Mouse (Mus musculus) limb, embryonic 14.5 days (tissue): ENCODE measurements around the gene Ccdc157. TPM values are rescaled to one million over a fixed set of nuclear protein-coding genes. Genes with fewer than 3 reads are reported as not detected.

Source experiments
- ATAC-seq: fragments of 200-750 bp; cut with Nextera tagmentation; 2 replicates; pipeline ENCODE4 v1.8.0; 2017; ENCODE audit warnings: low read depth, moderate number of reproducible peaks, moderate TSS enrichment; ENCODE audit not compliant: low FRiP score
- DNase-seq: peaks from one replicate; pipeline ENCODE4 v3.0.0-alpha.2; 2015; ENCODE audit warnings: low spot score
- H3K27ac ChIP-seq: fragments of 300-500 bp; sonication (generic); replicated peaks from 2 replicates; pipeline ENCODE4 v1.5.1; 2014; ENCODE audit warnings: low read depth, mild to moderate bottlenecking, low read length, moderate library complexity, mixed read lengths
- H3K27me3 ChIP-seq: fragments of 300-500 bp; sonication (generic); 2 replicates; pipeline ENCODE4 v1.6.1; 2014; ENCODE audit warnings: low read length, mixed read lengths; ENCODE audit not compliant: control insufficient read depth, insufficient read depth
- H3K36me3 ChIP-seq: fragments of 300-500 bp; sonication (generic); 2 replicates; pipeline ENCODE4 v1.6.1; 2014; ENCODE audit warnings: mild to moderate bottlenecking, low read length, moderate library complexity, mixed read lengths; ENCODE audit not compliant: control insufficient read depth, insufficient read depth
- H3K4me1 ChIP-seq: fragments of 300-500 bp; sonication (generic); 2 replicates; pipeline ENCODE4 v1.6.1; 2014; ENCODE audit warnings: antibody characterized with exemption, low read length, mixed read lengths; ENCODE audit not compliant: control insufficient read depth, insufficient read depth
- H3K4me2 ChIP-seq: fragments of 300-500 bp; sonication (generic); replicated peaks from 2 replicates; pipeline ENCODE4 v1.6.1; 2014; ENCODE audit warnings: low read depth, mild to moderate bottlenecking, low read length, moderate library complexity; ENCODE audit not compliant: severe bottlenecking
- H3K4me3 ChIP-seq: fragments of 300-500 bp; sonication (generic); replicated peaks from 2 replicates; pipeline ENCODE4 v1.5.1; 2014; ENCODE audit warnings: low read length
- H3K9ac ChIP-seq: fragments of 300-500 bp; sonication (generic); 2 replicates; pipeline ENCODE4 v1.6.1; 2014; ENCODE audit warnings: mild to moderate bottlenecking, low read depth, low read length, moderate library complexity; ENCODE audit not compliant: severe bottlenecking
- H3K9me3 ChIP-seq: fragments of 300-500 bp; sonication (generic); 2 replicates; pipeline ENCODE4 v1.6.1; 2016; ENCODE audit warnings: low read length; ENCODE audit not compliant: control insufficient read depth
- POLR2A ChIP-seq: fragments of 200-500 bp; IDR thresholded peaks from 2 replicates; pipeline ENCODE4 v1.8.0; 2012; ENCODE audit warnings: inconsistent platforms, mild to moderate bottlenecking, moderate library complexity, borderline replicate concordance; ENCODE audit not compliant: insufficient read depth, insufficient read length; ENCODE audit errors: extremely low read depth
- WGBS: fragments of 180-500 bp; shearing (Covaris S2); extraction: QIAGEN DNeasy Blood & Tissue Kit; methylation state at CpG from one replicate; pipeline ENCODE4 v1.1.7; 2014; 5-methylcytosine and 5-hydroxymethylcytosine counted together
- polyA plus RNA-seq, 2 experiments: library from polyadenylated mRNA; depleted of rRNA in 1 of 2; stranded (reverse) in 1 of 2; unstranded in 1 of 2; fragments of >200 nt; fragmentation: Nextera tagmentation in 1 of 2; extraction: Ambion mirVana in 1 of 2; gene quantifications; 2 replicates each; pipeline versions ENCODE4 v1.2.1 to v1.2.3; 2012 to 2014

The Ccdc157 gene
- polyA plus RNA-seq, 2 experiments, result 6.6 to 26.1 TPM

DNA sequence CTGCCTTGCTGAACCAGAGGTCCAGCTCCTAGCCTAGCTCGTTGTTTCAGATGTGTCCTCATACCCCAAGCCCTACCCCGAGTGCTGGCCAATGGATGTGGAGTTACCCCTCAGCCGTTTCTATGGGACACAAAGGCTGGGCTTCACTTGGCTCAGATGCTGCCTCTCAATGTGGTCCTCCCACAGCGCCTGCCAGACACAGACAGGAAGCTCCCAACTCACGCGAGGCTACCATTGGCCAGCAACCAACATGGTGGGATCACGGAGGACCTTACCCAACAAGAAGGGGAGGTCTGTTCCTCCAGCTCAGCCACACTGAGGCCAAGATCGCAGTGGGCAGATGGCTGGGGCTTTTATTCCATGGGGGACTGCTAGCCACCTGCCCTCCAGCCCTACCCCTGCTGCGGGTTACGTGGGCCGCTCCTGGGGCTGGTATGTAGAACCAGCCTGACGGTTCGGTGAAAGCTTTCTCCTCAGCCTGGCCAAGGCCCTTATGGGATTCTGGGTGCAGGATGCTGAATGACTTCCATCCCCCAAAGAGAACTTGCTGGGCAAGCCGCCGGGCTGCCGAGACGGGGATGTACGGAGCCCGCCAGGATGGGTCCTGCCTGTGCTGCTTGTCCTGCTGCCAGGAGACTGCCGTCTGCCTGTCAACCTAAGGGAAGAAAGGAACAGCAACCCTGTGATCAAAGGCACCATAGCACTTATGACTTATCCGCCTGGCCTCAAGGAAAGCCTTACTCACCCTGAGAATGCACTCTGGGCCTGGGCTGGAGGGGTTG lies 16.6 kb downstream of the Ccdc157 start:
- DNase-seq (no peak), ATAC-seq (no peak)
- Histone ChIP-seq H3K9ac (no peak overlapping the region), H3K27ac (no peak overlapping the region), H3K4me2 (no peak overlapping the region), H3K27me3 (no peaks in the 10 kb centered on the region), H3K36me3 (peaks cover 70% of the 10 kb centered on the region), H3K4me1 (no peaks in the 10 kb centered on the region), H3K4me3 (no peak overlapping the region), H3K9me3 (no peaks in the 10 kb centered on the region)
- TF ChIP-seq POLR2A, result no peak
- WGBS, result 84% methylated on average over 21 of the region's 21 CpGs

DNA sequence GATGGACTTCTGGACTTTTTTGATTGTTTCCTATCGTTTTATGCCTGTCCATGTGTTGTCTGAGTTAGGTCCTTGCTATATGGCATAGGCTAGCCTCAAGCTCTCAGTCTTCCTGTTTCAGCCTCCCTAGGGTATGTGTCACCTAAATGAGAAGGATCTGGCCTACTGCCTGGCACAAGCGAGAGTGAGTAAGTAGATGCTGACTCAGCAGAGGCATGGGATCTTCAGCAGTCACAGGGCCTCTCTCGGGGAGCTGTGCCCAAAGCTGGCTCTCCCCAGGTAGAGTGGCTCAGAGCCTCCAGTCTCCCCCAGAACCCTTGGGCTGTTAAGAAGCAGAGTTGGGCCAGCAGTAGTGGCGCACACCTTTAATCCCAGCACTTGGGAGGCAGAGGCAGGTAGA lies 17.7 kb downstream of the Ccdc157 start:
- no peak for TF ChIP-seq POLR2A
- no peak overlapping the region for H3K27ac ChIP-seq
- ATAC-seq (no peak), DNase-seq (no peak)
- H3K36me3 ChIP-seq, result peaks cover 80% of the 10 kb centered on the region
- WGBS, result 85% methylated on average over 4 of the region's 4 CpGs
- H3K9me3 ChIP-seq, result no peaks in the 10 kb centered on the region
- no peak overlapping the region for H3K9ac ChIP-seq
- H3K4me3 ChIP-seq, result no peak overlapping the region
- H3K27me3 ChIP-seq, result no peaks in the 10 kb centered on the region
- no peaks in the 10 kb centered on the region for H3K4me1 ChIP-seq
- H3K4me2 ChIP-seq, result no peak overlapping the region

DNA sequence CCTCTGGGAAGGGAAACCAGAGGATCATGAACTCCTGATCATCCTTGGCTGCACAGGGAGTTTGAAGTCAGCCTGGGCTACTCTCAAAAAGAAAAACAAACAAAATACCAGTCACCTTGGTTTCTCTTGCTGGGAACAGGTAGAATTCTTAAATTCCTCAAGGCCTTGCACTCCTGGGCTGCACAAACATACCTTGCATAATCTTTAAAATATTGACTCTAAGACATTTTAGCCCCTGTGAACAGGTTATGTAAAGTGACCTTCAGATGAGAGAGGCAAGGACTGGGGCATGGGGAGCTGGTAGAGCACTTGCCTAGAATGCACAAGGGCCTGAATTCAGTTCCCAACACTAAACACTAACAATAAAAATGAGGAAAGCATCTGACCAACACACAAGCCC lies 18.6 kb downstream of the Ccdc157 start:
- Histone ChIP-seq H3K9me3 (no peaks in the 10 kb centered on the region), H3K27ac (no peak overlapping the region), H3K27me3 (no peaks in the 10 kb centered on the region), H3K4me2 (no peak overlapping the region), H3K9ac (no peak overlapping the region), H3K4me1 (peaks cover under 1% of the 10 kb centered on the region; the same call in 1 of the 2 replicates), H3K36me3 (peaks cover 87% of the 10 kb centered on the region), H3K4me3 (no peak overlapping the region)
- ATAC-seq, result no peak
- no peak for DNase-seq
- no peak for TF ChIP-seq POLR2A

DNA sequence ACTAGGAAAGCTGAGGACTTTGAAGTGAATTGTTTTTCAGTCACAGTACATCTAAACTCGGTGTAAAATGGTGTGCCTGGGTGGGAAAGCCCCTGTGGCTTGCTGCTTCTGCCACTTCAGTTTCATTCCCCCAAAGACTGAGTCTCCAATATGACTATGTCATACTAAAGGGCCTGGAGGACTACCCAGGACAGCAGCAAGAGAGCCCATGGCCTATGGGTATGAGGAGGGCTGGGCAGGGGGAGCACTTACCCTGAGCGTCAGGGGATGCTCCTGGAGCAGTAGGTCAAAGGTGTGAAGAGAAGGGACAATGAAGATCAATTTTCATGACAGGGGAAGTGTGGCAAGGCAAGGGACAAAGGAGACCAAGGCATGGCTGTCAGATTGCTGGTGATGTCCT lies 21.1 kb downstream of the Ccdc157 start:
- WGBS, result 62% methylated on average over 2 of the region's 2 CpGs
- Histone ChIP-seq H3K27ac (no peak overlapping the region), H3K9me3 (no peaks in the 10 kb centered on the region), H3K36me3 (peaks cover 73% of the 10 kb centered on the region), H3K4me3 (no peak overlapping the region), H3K27me3 (no peaks in the 10 kb centered on the region), H3K4me1 (peaks cover 10% of the 10 kb centered on the region), H3K9ac (no peak overlapping the region), H3K4me2 (no peak overlapping the region)
- ATAC-seq, result no peak
- TF ChIP-seq POLR2A, result no peak
- no peak for DNase-seq

DNA sequence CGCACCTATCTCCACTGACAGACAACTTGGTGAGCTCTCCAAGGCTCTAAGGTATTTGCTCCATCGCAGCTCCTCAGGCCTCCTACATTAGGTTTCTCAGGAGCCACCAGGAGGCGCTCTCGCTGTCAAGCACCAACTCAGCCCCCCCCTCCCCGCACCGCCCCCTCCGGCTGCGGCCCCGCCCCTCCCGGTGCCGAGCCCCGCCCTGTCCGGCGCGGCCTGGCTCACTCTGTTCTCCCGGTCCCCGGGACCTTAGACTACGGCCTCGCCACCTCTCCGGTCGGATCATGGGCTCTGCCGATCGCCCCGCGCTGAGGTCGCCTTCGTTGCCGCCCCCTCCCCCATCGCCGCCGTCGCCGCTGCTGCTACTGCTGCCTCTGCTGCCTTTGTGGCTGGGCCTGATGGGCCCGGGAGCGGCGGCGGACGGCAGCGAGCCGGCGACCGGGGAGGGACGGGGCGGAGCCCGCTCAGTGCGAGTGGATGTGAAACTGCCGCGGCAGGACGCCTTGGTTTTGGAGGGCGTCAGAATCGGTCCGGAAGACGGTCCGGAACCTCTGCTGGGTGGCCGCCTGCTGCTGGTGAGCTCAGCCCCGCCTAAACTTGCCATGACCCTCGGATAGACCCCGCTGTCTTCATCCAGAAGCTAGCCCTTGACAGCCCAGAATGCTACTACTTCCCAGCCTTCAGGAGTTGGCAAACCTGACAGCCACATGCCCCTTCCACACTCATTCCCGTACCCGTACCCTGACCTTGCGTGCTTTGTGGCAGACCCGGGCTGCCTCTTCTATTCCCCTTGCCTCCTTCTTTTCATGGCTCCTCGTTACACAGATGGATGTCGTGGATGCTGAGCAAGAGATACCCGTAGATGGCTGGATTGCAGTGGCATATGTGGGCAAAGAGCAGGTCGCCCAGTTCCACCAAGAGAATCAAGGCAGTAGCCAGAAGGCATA lies 24.8 kb downstream of the Ccdc157 start, which contains the start of gene Rnf215:
Rnf215 (plus strand) TSS at position 217 of the 950 bp plus-strand sequence.
- WGBS, result 3% methylated on average over 47 of the region's 66 CpGs
- TF ChIP-seq POLR2A, result 0 out of 2 replicates have a peak, but pooled peaks have one; percentile 49
- Histone ChIP-seq H3K27ac (peak within 1 kb of the TSS; percentile 79), H3K4me1 (peaks cover 10% of the 10 kb centered on the region), H3K36me3 (peaks cover 37% of the 10 kb centered on the region), H3K9ac (peak within 1 kb of the TSS; percentile 95), H3K27me3 (no peaks in the 10 kb centered on the region), H3K9me3 (no peaks in the 10 kb centered on the region), H3K4me3 (peak within 1 kb of the TSS; percentile 83), H3K4me2 (peak within 1 kb of the TSS; percentile 78)
- peak; percentile 93 for ATAC-seq
- peak; percentile 92 for DNase-seq
